Mouse (Mus musculus) cerebellum, adult 2 months (tissue): ENCODE measurements at regions not wholly inside any gene's neighbourhood (a gene's known extent, or its start where the extent isn't known, plus 50 kb on each side); places are given as distances from the start of the nearest gene placed in this dataset.

ENCODE experiments used
- DNase-seq, 2 experiments: peaks; one replicate each; pipeline ENCODE4 v3.0.0; 2021
- H3K27ac ChIP-seq: fragments of 200-500 bp; 2 replicates; pipeline ENCODE4 v1.5.1; 2012; ENCODE audit warnings: low read length, control low read depth, inconsistent platforms; ENCODE audit not compliant: insufficient read depth
- H3K27me3 ChIP-seq: fragments of 200-500 bp; 2 replicates; pipeline ENCODE4 v1.6.1; 2012; ENCODE audit warnings: inconsistent platforms, mild to moderate bottlenecking, low read length, moderate library complexity; ENCODE audit not compliant: control insufficient read depth, insufficient read depth
- H3K4me1 ChIP-seq: fragments of 200-500 bp; 2 replicates; pipeline ENCODE4 v1.6.1; 2011; ENCODE audit warnings: low read length; ENCODE audit not compliant: control insufficient read depth, insufficient read depth
- H3K4me3 ChIP-seq: fragments of 200-500 bp; replicated peaks from 2 replicates; pipeline ENCODE3; 2011; ENCODE audit warnings: mild to moderate bottlenecking, low read depth, low read length, control low read depth; ENCODE audit not compliant: insufficient read depth
- CTCF ChIP-seq: fragments of 200-500 bp; IDR thresholded peaks from 2 replicates; pipeline ENCODE4 v1.5.1; 2011; ENCODE audit warnings: low read depth, mild to moderate bottlenecking, control low read depth, low read length, moderate library complexity, borderline replicate concordance; ENCODE audit not compliant: insufficient read depth
- POLR2A ChIP-seq: fragments of 200-500 bp; IDR thresholded peaks from 2 replicates; pipeline ENCODE4 v1.6.1; 2011; ENCODE audit warnings: low read length, control low read depth, borderline replicate concordance; ENCODE audit not compliant: insufficient read depth
- WGBS: fragments of 180-500 bp; shearing (Covaris S2); methylation state at CpG from one replicate; pipeline ENCODE4 v1.1.7; 2018; 5-methylcytosine and 5-hydroxymethylcytosine counted together

DNA sequence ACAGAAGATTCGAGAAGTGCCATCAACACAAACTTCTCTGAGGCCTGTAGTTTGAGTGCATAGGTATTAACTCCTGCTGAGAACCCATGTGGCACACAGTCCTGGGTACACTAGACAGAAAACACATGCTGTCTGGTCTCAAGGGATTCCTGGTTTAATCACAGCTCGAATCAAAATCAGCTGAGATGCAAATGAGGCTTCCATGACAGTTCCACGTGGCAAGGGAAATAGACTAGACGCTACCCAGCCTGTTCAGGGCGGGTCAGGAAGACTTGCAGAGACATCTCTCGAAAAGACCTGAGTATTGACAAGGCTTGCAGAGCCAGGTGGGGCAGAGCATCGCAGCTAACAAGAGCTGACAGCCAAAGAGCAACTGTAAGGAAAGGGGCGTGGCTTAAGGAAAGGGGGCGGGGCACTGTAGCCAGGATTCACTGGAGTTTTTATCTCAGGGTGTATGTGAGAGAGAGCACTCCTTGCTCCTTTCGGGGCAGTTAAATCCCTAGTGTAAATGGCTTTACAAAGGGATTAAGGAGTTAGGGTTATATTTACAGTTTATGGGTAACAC is 173.2 kb downstream of the Rpap3 start:
- no peak overlapping the region for H3K27ac ChIP-seq
- DNase-seq = no peak
- 52% methylated on average over 10 of the region's 10 CpGs for WGBS
- H3K4me1 ChIP-seq = no peaks in the 10 kb centered on the region
- no peaks in the 10 kb centered on the region for H3K27me3 ChIP-seq
- TF ChIP-seq CTCF (no peak), POLR2A (no peak)
- no peak overlapping the region for H3K4me3 ChIP-seq

DNA sequence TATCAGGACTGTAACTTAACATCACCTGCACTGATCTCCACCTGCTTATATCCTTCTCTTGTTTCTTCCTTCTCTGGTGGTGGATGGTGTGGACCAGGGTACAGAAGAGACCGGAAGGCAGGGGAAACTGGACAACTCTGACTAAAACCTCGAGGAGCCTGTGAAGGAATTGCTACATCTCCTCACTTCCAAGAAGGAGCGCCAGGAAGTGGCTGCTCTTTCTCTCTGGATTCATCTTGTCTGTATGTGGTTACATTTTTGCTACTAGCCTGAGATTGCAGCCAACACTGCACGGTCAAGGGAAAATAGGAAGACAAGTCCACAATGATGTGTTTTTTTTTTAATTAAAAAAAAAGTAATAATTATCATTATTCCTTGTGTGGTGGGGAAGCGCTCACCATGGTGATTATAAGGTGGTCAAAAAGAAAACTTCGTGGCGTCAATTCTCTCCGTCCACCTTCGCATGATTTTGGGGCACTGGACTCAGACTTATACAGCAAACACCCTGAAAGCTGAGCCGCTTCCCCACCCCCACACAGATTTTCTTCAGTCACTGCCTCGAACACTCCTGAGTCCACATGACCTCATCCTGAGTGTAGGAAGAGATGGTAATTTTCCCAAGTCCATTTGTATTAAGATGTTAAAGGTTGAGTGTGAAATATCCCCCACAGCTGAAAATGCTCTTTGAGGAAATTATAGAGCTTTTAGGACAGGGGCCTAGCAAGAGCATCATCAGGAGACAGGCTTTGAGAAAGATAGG is 177.2 kb downstream of the Rpap3 start:
- TF ChIP-seq CTCF = no peak
- no peaks in the 10 kb centered on the region for H3K27me3 ChIP-seq
- no peak overlapping the region for H3K4me3 ChIP-seq
- H3K4me1 ChIP-seq = no peaks in the 10 kb centered on the region
- no peak for DNase-seq
- 85% methylated on average over 11 of the region's 11 CpGs for WGBS
- no peak overlapping the region for H3K27ac ChIP-seq

DNA sequence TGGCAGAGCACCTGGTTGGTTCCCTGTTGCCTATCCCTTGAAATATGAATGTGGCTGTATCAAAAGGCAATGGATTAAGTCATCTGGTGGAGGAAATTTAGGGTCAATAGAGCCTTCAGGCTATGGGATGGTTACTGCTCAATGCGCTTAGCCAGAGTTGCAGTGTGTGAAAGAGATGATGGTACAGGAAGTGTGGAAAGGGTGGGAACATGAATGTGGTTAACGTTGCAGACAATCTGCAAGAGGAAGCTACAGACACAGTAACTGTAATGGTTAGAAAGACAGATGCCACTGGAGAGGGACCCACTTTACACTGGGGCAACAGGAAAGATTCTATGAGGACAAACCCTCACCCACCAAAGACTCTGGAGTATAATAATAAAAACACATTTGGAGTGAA is 185.2 kb downstream of the Rpap3 start:
- H3K27me3 ChIP-seq = no peaks in the 10 kb centered on the region
- no peaks in the 10 kb centered on the region for H3K4me1 ChIP-seq
- no peak for TF ChIP-seq POLR2A
- no peak for TF ChIP-seq CTCF
- no peak for DNase-seq
- H3K27ac ChIP-seq = no peak overlapping the region
- no peak overlapping the region for H3K4me3 ChIP-seq
- 95% methylated on average over 2 of the region's 2 CpGs for WGBS

DNA sequence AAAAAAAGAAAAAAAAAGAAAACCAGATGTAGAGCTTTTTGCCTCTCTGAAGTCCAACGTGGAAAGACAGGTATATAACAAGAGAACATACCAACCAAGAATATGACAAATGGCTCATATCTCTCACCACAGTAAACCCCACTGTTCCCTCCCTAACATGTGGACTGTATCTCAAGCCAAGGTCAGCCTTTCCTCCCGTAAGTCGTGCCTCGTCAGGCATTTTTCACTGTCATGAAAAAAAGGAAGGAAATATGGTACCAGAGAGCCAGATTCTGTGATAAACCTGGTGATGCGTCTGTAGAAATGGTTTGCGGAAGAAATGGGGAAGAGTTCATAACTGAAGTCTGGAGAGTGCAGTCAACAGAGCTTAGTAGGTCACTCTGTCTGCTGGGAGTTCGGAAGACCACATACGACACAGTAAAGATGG is 185.7 kb downstream of the Rpap3 start:
- Histone ChIP-seq H3K4me1 (no peaks in the 10 kb centered on the region), H3K27me3 (no peaks in the 10 kb centered on the region), H3K27ac (no peak overlapping the region), H3K4me3 (no peak overlapping the region)
- TF ChIP-seq POLR2A (no peak), CTCF (no peak)
- WGBS = 86% methylated on average over 8 of the region's 8 CpGs
- no peak for DNase-seq

DNA sequence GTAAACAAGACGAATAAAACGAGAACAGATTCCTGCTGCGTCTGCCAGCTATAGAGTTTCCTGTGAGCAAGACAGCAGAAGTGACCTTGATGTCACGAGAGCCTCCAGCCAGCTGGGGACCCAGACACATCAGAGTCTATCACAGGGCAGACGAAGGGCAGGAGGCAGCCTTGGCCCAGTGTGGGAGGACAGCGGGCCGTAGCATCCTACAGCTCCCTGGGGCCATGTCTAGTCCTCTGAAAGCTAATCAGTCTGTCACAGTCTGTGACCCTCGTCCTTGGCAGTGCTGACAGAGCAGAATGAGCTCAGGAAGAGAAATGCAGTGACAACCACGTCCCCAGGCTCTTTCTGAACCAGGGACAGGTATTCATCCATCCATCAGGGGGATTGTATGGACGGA is 187.7 kb downstream of the Rpap3 start:
- no peaks in the 10 kb centered on the region for H3K4me1 ChIP-seq
- TF ChIP-seq CTCF (no peak), POLR2A (no peak)
- peak; percentile 13 to 14 for DNase-seq
- H3K27ac ChIP-seq = no peak overlapping the region
- 28% methylated on average over 10 of the region's 10 CpGs for WGBS
- H3K27me3 ChIP-seq = no peaks in the 10 kb centered on the region
- H3K4me3 ChIP-seq = no peak overlapping the region

DNA sequence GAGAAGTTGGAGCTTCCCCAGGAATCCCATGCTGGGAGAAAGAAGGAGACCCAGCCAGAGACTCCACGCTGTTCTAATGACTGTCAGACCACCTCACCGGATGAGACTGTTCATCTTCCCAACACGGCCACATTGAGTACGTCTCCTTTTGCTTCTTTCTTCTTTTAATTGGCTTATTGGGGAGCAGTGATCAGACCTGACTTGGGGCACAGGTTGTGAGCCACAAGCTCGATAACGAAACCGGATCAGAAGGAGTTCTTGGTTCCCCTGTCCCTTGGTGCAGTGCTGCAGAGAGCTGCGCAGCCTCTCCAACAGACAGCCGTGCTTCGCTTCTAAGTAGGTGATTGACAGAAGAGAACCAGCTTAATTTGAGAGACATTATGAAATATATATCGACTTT is 188.4 kb downstream of the Rpap3 start:
- DNase-seq = no peak
- no peaks in the 10 kb centered on the region for H3K4me1 ChIP-seq
- no peak overlapping the region for H3K27ac ChIP-seq
- H3K4me3 ChIP-seq = no peak overlapping the region
- no peaks in the 10 kb centered on the region for H3K27me3 ChIP-seq
- no peak for TF ChIP-seq POLR2A
- no peak for TF ChIP-seq CTCF
- WGBS = 67% methylated on average over 11 of the region's 11 CpGs

DNA sequence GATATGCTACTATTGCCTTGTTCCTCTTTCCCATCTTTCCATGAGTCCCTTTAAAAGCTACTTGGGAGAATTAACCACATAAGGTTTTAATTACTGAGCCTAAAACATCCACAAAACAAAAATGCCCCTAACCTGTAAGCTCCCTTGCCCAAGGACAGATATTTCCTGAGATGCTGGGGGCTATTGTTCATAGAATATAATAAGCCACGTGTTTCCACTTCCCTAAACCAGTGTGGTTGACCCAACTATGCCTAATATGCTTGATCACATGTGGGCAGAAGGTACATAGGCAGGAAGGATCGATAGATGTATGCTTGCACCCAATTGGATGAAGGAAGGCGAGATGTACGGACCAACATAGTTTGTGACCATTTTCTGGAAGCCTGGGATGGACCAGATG is 189.9 kb downstream of the Rpap3 start:
- TF ChIP-seq POLR2A = no peak
- no peak for TF ChIP-seq CTCF
- no peak overlapping the region for H3K4me3 ChIP-seq
- no peaks in the 10 kb centered on the region for H3K4me1 ChIP-seq
- no peak overlapping the region for H3K27ac ChIP-seq
- 86% methylated on average over 4 of the region's 4 CpGs for whole genome bisulfite sequencing
- H3K27me3 ChIP-seq = no peaks in the 10 kb centered on the region
- DNase-seq = no peak

DNA sequence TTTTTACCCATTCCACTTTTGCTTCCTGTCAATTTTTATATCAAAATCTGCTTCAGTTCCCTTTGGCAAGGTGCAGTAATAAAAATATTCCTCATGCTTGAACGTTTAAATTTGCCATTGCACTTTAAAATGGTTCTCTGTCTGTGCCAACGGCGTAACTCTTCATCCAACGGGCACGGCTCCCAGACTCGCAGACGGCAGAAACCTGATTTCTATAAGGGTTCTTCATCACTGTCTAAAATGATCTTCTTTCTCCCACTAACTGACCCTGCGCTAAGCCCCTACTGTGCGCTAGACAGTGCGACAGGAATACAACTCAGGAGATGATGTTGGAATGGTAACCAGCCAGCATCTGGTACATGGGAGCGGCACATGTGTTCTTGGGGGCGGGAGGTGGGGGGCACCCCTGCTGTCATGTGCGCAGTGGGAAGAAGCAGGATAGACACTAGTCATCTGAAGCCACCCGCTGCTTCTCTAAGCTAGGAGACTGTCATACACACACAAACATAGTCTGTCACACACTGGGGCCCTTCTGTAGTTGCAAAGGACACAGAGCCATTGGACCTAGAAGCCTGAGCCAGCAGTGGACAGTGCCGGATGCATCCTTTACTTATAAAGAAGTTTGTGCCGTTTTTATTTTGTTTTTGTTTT is 197.8 kb downstream of the Rpap3 start:
- no peak for DNase-seq
- no peak overlapping the region for H3K4me3 ChIP-seq
- no peaks in the 10 kb centered on the region for H3K27me3 ChIP-seq
- H3K4me1 ChIP-seq = no peaks in the 10 kb centered on the region
- 37% methylated on average over 16 of the region's 16 CpGs for WGBS
- H3K27ac ChIP-seq = no peak overlapping the region
- TF ChIP-seq CTCF = no peak
- no peak for TF ChIP-seq POLR2A
